ENCODE assay signal across 8 mouse cellular contexts in genomic region chr13:91223063-91223462, GRCm38 (mm10). TPM values are rescaled to one million over a fixed set of nuclear protein-coding genes. Genes with fewer than 3 reads are reported as not detected.
DNase-seq lines count a peak whose midpoint lies in the region; ATAC-seq and TF ChIP-seq lines count a peak whose summit lies in the region.

No protein-coding gene starts in this region.

- no peaks in the 10 kb centered on the region for H3K36me3 ChIP-seq in lung, embryonic 16.5 days (ENCODE audit: control insufficient read depth, insufficient read depth, low read length)
- H3K36me3 ChIP-seq in forebrain, embryonic 12.5 days (replicated peaks) = no peaks in the 10 kb centered on the region
- H3K36me3 ChIP-seq in intestine, postnatal 0 days (ENCODE audit: control insufficient read depth, insufficient read depth) = no peaks in the 10 kb centered on the region
- H3K36me3 ChIP-seq in neural tube, embryonic 14.5 days (ENCODE audit: control insufficient read depth, insufficient read depth, low read length) = no peaks in the 10 kb centered on the region

- H3K9me3 ChIP-seq in lung, embryonic 16.5 days (ENCODE audit: control insufficient read depth, low read length) = no peaks in the 10 kb centered on the region
- H3K9me3 ChIP-seq in forebrain, embryonic 12.5 days = no peaks in the 10 kb centered on the region
- H3K9me3 ChIP-seq in intestine, postnatal 0 days (ENCODE audit: control insufficient read depth) = no peaks in the 10 kb centered on the region
- no peaks in the 10 kb centered on the region for H3K9me3 ChIP-seq in neural tube, embryonic 14.5 days (ENCODE audit: control insufficient read depth, low read length)

- H3K9ac ChIP-seq in lung, embryonic 16.5 days (ENCODE audit: low read length) = peak overlapping the region; percentile 86
- H3K9ac ChIP-seq in forebrain, embryonic 12.5 days = no peak overlapping the region
- no peak overlapping the region for H3K9ac ChIP-seq in intestine, postnatal 0 days (ENCODE audit: low read depth, low read length)
- peak overlapping the region; percentile 68; the same call in 1 of the 2 replicates for H3K9ac ChIP-seq in neural tube, embryonic 14.5 days (replicated peaks; ENCODE audit: low read depth, low read length)

- no peaks in the 10 kb centered on the region for H3K27me3 ChIP-seq in lung, embryonic 16.5 days (ENCODE audit: control insufficient read depth, insufficient read depth, low read depth, low read length)
- no peaks in the 10 kb centered on the region for H3K27me3 ChIP-seq in forebrain, embryonic 12.5 days
- H3K27me3 ChIP-seq in intestine, postnatal 0 days (replicated peaks; ENCODE audit: control insufficient read depth, insufficient read depth, low read length) = no peaks in the 10 kb centered on the region
- H3K27me3 ChIP-seq in neural tube, embryonic 14.5 days (ENCODE audit: control insufficient read depth, insufficient read depth, low read length) = no peaks in the 10 kb centered on the region

- WGBS in lung, embryonic 16.5 days = 55% methylated on average over 1 of the region's 1 CpGs
- 46% methylated on average over 1 of the region's 1 CpGs for WGBS in forebrain, embryonic 12.5 days
- WGBS in intestine, postnatal 0 days = 50% methylated on average over 1 of the region's 1 CpGs
- WGBS in neural tube, embryonic 14.5 days = 19% methylated on average over 1 of the region's 1 CpGs

- peak overlapping the region; percentile 96 for H3K27ac ChIP-seq in lung, embryonic 16.5 days (ENCODE audit: low read length)
- peak overlapping the region; percentile 93 for H3K27ac ChIP-seq in forebrain, embryonic 12.5 days
- H3K27ac ChIP-seq in intestine, postnatal 0 days (ENCODE audit: low read depth, low read length) = peak overlapping the region; percentile 96; the same call in 1 of the 2 replicates
- peak overlapping the region; percentile 91 for H3K27ac ChIP-seq in neural tube, embryonic 14.5 days (ENCODE audit: low read depth, low read length)

- H3K4me1 ChIP-seq in lung, embryonic 16.5 days (replicated peaks; ENCODE audit: control insufficient read depth, insufficient read depth, low read length) = peaks cover 8% of the 10 kb centered on the region; the same call in 1 of the 2 replicates
- H3K4me1 ChIP-seq in forebrain, embryonic 12.5 days = 0 out of 2 replicates have a peak, but pooled peaks cover 2% of the 10 kb centered on the region
- 0 out of 2 replicates have a peak, but pooled peaks cover 6% of the 10 kb centered on the region for H3K4me1 ChIP-seq in intestine, postnatal 0 days (replicated peaks; ENCODE audit: control insufficient read depth, insufficient read depth, low read length)
- H3K4me1 ChIP-seq in neural tube, embryonic 14.5 days (ENCODE audit: control insufficient read depth, insufficient read depth, low read length) = peaks cover 7% of the 10 kb centered on the region; the same call in 1 of the 2 replicates

- H3K4me2 ChIP-seq in lung, embryonic 16.5 days (ENCODE audit: low read depth, low read length) = peak overlapping the region; percentile 53
- peak overlapping the region; percentile 60 for H3K4me2 ChIP-seq in forebrain, embryonic 12.5 days
- peak overlapping the region; percentile 79 for H3K4me2 ChIP-seq in intestine, postnatal 0 days (replicated peaks; ENCODE audit: low read depth)
- peak overlapping the region; percentile 46 for H3K4me2 ChIP-seq in neural tube, embryonic 14.5 days (ENCODE audit: low read depth, low read length)

- H3K4me3 ChIP-seq in lung, embryonic 16.5 days (ENCODE audit: low read length) = peak overlapping the region; percentile 82
- H3K4me3 ChIP-seq in forebrain, embryonic 12.5 days (replicated peaks) = peak overlapping the region; percentile 76
- peak overlapping the region; percentile 65 for H3K4me3 ChIP-seq in intestine, postnatal 0 days (ENCODE audit: low read depth, low read length)
- peak overlapping the region; percentile 53 for H3K4me3 ChIP-seq in neural tube, embryonic 14.5 days (ENCODE audit: low read depth, low read length)

- no peak for ATAC-seq in lung, embryonic 16.5 days (ENCODE audit: low read depth)
- no peak for ATAC-seq in forebrain, embryonic 12.5 days (ENCODE audit: low FRiP score)
- no peak for ATAC-seq in intestine, postnatal 0 days
- ATAC-seq in neural tube, embryonic 14.5 days (ENCODE audit: low read depth) = no peak
- no peak for ATAC-seq in granulocyte monocyte progenitor cell, adult 5-6 weeks (replicated peaks; ENCODE audit: poor library complexity, severe bottlenecking)

- DNase-seq in lung, postnatal 14 days = no peak
- DNase-seq in left cerebral cortex, adult 18-20 months (ENCODE audit: low spot score in 2 of 2) = no peak
- DNase-seq in gastrocnemius, postnatal 25 days = no peak

- no peak for TF ChIP-seq CTCF in intestine, postnatal 0 days (IDR thresholded peaks at IDR 0.05; ENCODE audit: low read depth)

RNA-seq across cellular contexts. Expression of gene Atg10, which starts 0.7 kb away (rescaled TPM):
- 14.7 and 16.0 TPM in 2 replicates for polyA plus RNA-seq in lung, embryonic 16.5 days (2015; fragmentation: Nextera tagmentation; extraction: Ambion mirVana)
- polyA plus RNA-seq in forebrain, embryonic 12.5 days (2016; fragmentation: Nextera tagmentation; extraction: Ambion mirVana) = 15.3 and 16.0 TPM in 2 replicates
- polyA plus RNA-seq in intestine, postnatal 0 days (2015; fragmentation: Nextera tagmentation; extraction: Ambion mirVana) = 24.5 and 29.1 TPM in 2 replicates
- 17.2 and 18.8 TPM in 2 replicates for polyA plus RNA-seq in neural tube, embryonic 14.5 days (2014; fragmentation: Nextera tagmentation; extraction: Ambion mirVana)
- 10.7 and 16.9 TPM in 2 replicates for total RNA-seq in granulocyte monocyte progenitor cell, adult 5-6 weeks (2014; fragmentation: Nextera tagmentation)
- 15.7 and 18.9 TPM in 2 replicates for total RNA-seq in granulocyte monocyte progenitor cell, adult 5-6 weeks (2017)
- 10 to 100 TPM; 15.5 to 17.7 TPM for total RNA-seq in left cerebral cortex, adult 18-20 months (2021)
- total RNA-seq in gastrocnemius, postnatal 25 days (2021) = 1 to 10 TPM; 8.8 to 9.8 TPM

Comparison
In these comparisons a context has a peak if more than half of its experiments do, and no peak if none do; other contexts are left out.
1. H3K9ac ChIP-seq: peak in lung, embryonic 16.5 days (single experiment) and neural tube, embryonic 14.5 days (single experiment); none in forebrain, embryonic 12.5 days (single experiment) and intestine, postnatal 0 days (single experiment).
2. Peak in every context shown above with its lines, with median percentiles within 50 percentile points of each other: H3K27ac ChIP-seq, H3K4me2 ChIP-seq and H3K4me3 ChIP-seq.